Mouse (Mus musculus) kidney, postnatal 25 days (tissue): ENCODE measurements around the gene Gstm4.

Source experiments
- DNase-seq, 2 experiments: peaks; one replicate each; pipeline ENCODE4 v3.0.0; 2021; ENCODE audit warnings: mixed read lengths in 2 of 2

Gstm4 gene

DNA sequence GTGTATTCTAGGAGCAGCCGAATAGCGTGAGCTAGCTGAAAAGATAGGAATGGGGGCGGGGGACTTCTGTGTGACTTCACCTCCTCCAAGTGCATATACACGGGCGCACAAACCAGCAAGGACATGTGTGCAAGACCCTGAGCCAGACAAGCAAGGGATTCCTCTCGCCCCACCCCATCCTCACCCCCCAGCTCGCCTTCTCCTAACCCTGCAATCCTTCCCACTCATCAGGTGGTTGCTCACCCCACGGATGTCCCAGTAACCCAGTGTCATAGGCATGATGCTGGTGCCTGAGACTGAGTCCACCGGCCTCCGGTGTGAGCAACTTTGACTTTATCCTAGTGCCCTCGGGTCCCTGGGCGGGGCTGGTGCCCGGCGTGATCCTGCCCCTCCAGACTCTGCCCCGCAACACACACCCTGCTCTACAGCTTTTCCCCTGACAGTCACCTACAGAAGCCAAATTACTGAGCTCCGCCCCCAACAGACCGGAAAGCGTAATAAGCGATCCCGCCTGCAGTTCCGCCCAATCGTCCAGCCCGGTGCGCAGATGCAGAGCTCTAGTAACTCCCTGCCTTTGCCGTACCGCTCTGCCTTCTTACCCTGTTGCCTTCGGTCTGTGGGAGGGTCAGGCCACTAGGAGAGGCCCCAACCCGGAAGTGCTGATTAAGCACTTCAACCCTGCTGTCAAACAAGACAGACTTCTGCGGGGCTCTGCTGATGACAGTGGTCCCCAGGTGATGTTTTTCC, at the start of gene Gstm4:
Gene Gstm4 (minus strand): TSS at position 501 of the 747 bp plus-strand sequence.
- peak; percentile 92 to 97 for DNase-seq

DNA sequence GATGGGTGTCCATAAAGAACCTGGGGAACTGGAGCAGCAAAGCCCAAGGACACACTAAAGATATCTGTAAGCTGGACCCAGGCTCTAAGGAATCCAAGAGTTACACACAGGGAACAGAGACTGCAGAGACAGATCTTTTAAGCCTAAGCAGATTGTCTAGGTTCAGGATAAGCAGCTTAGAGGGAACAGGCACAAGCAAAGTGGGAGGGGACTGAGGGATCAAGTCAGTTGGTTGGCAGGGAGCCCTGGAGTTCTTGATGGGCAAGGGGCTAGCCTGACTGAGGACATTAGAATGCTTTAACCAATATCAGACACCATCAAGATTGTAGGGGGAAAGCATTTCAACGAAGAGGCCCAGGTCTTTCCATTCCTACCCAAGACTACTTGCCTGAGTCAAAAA, 49.5 kb upstream of the Gstm4 start:
- no peak for DNase-seq

DNA sequence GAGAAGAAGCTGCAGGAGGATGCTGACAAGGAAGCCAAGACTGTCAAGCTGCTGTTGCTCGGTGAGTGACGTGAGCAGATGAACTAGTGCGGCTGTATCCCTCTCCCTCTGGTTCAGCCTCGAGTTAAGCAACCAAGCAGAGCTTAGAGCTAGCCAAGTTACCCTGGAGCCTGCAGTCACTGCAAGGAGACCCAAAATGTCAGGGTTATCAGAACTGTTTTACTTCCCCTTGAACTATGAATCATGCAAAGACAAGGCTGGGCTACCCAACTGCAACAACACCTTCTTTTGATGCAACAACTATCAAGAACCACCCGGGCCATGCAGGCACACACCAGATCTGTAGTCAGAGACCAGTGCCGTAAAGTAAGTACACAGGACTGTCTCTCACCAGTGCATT, 48.6 kb upstream of the Gstm4 start:
- no peak for DNase-seq

DNA sequence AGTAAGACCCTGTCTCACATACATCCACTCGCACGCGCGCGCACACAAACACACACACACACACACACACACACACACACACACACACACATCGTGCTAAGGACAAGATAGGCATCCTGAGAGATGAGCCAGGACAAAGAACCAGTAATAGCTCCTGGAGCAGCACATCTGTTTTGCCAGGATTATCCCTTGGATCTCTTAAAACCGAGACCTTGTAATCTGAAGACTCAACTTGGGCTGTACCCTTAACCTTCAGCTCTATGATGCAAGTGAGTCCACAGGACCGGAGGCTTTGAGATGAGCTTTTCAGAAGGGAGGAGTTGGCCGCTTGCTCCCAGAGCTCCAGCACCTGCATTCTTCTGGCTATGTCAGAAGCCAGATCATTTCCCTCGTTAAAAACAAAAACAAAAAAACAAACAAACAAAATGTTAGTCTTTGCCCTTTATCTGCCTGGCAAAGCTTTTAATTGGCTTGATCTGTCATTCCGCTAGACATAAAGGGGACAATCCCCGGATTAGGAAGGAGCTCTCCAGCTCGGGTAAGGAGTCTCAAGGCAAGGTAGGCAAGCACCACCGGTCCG, 47.9 kb upstream of the Gstm4 start, which contains the start of gene Gnat2:
Gene Gnat2 (plus strand): TSS at position 254 of the 580 bp plus-strand sequence.
- DNase-seq = no peak

DNA sequence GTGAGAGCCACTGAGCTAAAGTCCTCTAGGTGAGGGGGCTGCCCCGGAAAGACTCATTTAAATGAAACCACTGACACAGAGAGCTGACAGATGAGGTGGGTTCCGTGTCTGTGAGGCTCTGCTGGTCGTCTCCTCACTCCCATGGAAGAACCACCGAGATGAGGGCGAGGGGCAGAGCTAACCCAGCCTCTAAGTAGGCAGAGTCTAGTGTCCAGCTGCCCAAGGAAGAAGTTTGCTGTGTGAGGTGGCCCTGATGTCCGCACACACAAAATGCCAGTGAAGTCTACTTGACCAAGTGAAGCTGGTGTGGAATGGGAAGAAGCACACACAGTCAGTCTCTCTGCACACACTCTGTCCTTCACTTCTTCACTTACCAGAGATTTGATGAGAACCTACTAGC, 47.3 kb upstream of the Gstm4 start:
- no peak for DNase-seq

DNA sequence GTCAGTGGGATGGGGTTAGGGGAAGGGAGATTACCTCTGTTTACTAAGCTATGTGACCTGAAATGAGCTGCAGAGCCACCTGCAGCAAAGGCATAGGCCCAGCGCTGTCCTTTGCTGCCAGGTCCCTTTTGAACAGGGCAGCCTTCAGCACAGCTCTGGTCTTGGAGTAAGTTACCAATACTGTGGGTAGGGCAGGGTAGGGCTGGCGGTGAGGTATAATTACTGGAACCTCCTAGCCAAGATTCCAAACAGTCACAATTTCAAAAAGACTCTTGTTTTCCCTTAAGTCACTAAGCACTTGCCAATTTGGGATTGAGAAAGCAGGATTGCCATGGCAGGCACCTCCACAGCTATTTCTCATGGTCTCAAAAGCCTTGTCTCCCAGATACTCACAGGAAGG, 45.9 kb upstream of the Gstm4 start:
- DNase-seq = no peak

DNA sequence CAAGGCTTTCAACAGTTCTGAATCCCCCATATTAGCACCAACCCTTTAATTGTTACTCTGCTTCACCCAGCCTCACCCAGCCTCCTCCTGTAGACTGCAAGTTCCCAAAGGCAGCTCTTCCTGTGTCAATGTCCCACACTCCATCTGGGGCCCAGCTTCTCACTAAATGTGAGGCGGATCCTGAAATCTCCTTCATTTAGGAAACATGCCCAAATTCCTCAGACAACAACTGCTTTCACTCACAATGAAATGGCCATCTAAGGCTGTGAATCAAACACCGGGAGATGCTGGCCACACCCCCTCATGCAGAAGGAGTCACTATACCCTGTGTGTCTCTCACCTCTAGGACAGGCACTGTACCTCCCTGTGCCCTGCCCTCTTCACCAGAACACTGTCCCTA, 45.2 kb upstream of the Gstm4 start:
- no peak for DNase-seq

DNA sequence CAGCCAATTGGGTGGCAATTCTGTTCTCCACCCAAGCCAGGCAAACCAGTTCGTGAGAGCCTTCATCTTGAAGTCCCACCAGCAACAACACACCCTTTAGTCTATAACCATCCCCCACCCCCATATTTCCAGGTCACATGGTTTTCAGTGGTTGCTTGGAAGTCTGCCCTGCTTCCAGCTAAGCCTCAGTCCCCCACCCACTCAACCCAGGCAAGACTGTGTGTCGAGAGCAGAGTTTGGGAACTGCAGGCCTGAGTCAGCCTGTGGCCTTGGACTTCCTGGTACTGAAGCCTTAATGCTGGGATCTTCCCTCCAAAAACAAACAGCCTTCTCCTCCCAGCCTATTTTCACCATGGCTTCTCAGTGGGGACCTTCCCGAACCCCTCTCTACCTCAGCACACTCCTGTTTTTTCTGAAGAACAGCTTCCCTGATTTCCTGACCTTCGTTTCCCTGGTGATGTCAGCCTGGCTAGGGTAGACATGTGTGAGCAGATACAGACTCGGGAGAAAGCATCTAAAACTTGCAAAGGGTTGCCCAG, 44.2 kb upstream of the Gstm4 start:
- DNase-seq = no peak

DNA sequence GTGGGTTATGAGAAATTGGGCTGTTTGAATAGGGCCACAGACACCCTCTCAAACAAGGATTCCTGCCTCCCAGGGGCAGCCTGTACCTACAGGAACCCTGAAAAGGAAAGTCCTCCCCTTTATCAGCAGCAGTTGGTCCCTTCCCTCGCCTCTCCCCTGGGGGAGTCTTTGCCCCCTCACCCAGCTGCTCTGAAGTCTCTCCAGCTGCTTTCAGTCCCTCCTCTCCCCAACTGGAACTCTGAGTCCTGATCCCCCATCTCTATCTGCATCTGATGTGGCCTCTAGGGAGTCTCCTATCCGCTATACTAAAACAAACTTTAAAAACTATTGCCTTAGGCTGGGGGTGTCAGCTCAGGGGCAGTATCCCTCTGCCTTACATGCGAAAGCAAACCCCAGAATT, 42.6 kb upstream of the Gstm4 start:
- peak in 1 of 2 experiments; percentile 23 for DNase-seq

DNA sequence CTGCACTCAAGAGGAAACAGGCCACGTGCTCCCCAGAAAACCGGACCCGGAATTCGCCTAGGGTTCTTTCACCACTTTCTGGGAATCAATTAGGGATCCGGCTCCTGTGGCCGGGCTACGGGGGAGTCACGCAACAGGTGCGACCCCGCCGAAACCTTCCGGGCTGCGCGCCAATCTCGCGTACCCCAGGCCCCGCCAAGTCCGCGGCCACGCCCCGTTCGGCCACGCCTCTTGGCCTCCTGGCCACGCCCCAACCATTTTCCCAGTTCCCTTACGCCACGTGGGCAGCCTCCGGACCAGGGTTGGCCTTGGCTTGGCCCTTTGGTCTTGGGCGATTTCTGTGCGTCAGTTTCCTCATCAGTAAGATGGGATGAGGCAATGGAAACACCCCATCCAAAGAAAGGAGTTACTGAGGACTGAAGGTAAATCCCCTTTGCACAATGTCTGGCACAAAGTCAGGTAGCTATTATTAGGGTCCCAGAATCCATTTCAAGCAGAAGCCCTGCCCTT, 41.8 kb upstream of the Gstm4 start, which contains the start of gene Ampd2:
Gene Ampd2 (minus strand): TSS at position 182 of the 510 bp plus-strand sequence.
- peak; percentile 91 to 93 for DNase-seq

DNA sequence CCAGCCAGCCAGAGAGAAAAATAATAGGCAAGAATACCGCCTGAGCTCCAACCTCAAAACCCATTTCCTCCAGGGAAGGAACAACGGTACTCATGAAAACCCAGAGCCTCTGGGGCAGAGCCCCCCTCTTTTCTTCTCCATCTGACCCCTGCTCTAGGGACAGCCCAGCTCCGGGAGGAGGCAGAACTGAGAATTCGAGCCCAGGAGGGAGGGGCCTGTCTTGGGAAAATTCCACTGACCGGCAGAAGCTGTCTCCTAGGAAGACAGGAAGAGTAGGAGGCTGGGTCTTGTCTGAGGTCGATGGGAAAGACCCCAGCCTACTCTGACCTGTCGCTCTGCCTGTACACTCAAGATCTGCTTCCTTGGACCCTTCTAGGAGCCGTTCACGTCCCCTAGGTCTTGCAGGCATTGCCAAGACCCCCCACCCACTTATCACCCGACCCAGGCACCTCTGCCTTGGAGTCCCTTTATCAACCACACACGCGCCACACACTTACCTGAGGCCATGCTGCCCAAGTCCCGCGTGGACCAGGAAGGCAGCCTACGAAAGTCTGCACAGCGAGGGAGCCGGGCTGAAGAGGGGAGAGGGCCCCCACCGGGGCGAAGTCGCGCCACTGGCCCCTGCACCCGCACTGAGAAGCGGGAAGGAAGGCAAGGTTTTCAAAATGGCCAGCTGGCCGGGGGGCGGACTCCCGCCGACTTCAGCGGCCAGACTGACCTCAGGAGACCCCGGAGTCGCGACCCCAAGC, 41.2 kb upstream of the Gstm4 start:
- DNase-seq = peak; percentile 88 to 93

DNA sequence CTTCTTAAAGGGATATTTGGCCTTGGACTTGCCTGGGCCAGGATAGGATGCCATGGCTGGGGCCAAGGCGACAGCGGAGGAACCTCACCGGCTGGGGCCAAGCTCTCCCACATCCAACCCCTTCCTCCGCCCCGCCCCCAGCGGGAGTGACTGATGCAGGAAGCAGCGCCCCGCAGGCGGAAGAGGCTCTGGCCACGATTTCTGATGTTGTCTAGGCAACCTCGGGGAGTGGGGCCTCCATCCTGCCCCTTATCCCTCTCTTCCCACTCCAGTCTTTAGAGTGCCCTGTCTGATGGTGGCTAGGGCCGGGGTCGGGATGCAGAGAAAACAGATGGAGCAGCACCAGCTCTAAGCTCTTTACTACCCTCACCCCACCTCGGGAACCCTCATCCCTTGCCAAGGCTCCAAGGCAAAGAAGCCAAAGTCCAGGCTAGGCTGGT, 40.6 kb upstream of the Gstm4 start:
- peak; percentile 98 for DNase-seq

DNA sequence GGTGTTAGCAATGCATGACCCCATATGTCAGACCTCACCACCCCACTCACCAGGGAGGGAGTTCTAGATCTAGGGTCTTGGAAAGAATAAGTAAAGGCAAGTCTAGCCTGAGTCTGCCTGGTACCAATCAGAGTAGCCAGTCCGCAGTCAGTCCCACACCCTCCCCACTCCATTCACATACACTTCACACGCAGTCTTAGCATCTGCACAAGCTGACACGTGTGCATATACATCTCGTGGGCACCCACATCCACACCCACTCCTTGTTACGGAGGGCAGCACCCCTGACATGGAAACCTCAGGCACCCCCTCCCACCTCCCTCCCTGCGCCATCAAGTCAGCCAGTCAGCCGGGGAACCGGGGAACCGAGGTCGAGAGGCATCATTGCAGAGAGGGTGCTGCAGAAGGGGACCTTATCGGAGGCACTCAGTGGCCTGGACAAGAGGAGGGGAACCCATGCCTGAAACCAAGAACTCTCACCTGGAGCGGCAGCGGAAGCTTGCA, 40.1 kb upstream of the Gstm4 start:
- no peak for DNase-seq

DNA sequence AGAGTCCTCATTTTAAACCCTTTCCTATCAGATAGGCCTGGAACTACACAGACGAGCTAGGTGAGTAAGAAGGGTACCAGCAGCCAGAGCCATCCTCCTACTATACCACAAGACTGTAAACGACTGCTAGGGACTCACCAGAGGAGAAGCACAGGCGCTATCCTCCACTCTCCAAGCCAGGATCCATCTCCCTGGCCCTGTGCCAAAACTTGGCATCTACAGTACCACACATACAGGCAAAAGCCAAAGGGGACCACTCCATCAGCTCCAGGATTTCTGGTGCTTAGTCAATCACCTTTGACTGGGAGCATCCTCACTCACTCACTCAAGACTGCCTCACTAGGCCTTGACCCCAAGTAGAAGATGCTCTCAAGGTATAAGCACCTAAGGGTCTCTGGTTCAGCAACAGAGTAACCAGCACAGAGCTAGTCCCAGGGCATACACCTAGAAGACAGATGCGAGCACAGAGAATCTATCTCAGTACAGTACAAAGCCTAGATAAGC, 39.3 kb upstream of the Gstm4 start:
- DNase-seq = peak; percentile 38 to 44

DNA sequence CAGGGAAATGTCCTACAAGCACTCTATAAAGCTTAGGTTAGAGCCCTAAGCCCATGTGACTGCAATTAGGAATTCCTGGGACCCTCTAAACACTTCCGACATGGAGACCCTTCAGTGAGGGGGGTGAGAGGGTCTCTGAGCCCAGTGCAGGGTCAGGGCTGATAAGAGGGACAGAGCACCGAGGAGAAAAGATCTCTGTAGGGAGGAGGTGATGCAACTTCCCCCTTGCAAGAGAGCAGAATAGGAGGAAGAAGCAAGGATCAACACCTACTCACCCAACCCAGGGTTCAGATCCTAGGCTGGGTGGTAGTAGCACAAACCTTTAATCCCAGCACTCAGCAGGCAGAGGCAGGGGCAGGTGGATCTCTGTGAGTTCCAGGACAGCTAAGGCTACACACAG, 38.5 kb upstream of the Gstm4 start:
- peak in 1 of 2 experiments; percentile 18 for DNase-seq

DNA sequence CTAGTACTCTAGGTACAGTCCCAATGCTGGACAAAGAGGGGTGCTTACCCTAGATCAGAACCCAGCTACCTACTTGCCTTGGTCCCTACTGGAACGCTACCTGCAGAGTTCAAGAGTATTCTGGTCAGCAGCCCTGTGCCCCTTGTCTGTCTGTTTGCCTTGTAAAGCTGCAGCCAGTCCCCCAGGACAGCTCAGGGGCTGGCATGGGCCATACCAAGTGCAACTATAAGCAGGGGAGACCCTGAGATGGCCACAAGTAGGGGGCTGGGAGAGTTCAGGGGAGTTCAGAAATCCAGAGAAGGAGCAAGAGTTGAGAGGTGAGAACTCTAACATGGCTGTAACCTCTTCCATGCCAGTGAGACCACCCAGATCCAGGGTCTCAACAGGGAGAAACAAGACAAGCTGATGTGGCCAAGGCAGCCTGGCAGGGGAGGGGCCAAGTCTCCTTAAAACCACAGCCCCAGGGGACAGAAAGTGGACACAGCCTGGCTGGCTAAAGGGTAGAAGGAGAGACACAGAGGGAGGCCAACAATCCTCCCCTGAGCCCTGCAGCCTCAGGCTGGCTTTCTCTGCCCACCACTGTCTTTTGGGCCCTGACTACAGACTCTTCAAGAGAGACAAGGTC, 37.7 kb upstream of the Gstm4 start:
- peak in 1 of 2 experiments; percentile 36 for DNase-seq

DNA sequence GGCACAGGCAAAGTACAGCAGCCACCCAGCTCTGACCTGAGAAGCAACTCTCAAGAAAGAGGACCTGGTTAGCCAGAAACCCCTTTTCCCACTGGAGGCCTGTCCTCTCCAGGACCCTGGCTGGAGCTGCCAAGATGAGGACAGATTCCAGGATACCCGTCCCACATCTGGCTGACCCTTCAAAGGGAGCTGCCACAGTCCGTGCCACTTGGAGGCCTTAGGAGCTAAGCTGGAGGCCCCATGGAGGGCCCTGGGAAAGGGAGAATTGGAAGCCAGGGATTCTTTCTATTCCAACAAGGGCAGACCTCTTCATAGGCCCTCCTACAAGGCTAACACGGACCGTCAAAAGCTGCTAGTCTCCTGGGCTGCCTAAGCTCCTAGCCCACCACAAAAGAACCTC, 37.0 kb upstream of the Gstm4 start:
- DNase-seq = no peak

DNA sequence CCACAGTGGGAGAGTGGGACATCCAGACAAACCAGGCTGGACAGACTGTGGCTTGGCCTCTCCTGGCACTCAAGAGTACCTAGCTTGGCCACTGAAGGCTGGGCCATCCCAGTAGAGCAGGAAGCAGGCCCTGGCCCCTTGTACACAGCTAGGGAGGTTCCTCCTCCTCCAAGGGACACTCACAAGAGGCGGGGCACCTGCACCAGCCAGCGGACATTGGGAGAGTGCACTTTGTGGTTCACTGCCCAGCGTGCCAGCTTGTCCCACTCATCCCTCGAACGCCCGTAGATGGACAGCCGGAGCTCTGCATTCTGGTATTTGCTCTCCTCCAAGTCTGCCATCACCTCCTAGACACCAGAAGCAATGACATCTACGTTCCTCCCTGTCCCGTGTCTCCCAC, 32.1 kb upstream of the Gstm4 start:
- peak; percentile 54 to 78 for DNase-seq

DNA sequence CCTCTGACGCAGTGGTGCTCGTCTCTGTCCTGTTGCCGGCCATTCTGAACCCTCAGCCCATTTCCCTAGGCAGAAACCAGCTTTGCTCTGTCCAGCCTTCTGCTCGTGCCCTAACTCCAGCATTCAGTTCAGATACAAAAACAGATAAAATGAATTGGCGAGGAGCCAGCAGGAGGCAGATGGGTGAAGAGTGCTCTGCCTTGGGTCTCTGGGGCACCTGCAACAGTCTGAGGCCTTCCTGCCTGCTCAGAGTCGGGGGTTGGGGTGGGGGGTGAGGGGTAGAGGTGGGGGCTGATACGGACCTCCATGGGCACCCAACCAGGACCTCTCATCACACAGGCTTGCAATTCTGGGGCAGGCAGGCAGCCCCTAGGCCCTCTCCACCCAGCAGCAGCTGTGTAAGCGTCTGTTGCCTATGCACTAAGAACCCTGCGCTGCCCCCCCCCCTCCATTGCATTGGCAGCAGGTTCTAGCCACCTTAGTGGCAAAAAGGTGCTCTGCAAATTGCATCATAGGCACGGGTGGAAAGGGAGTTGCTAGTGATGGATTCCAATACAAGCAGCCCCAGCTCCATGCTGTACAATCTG, 28.4 kb upstream of the Gstm4 start:
- DNase-seq = peak in 1 of 2 experiments; percentile 36

DNA sequence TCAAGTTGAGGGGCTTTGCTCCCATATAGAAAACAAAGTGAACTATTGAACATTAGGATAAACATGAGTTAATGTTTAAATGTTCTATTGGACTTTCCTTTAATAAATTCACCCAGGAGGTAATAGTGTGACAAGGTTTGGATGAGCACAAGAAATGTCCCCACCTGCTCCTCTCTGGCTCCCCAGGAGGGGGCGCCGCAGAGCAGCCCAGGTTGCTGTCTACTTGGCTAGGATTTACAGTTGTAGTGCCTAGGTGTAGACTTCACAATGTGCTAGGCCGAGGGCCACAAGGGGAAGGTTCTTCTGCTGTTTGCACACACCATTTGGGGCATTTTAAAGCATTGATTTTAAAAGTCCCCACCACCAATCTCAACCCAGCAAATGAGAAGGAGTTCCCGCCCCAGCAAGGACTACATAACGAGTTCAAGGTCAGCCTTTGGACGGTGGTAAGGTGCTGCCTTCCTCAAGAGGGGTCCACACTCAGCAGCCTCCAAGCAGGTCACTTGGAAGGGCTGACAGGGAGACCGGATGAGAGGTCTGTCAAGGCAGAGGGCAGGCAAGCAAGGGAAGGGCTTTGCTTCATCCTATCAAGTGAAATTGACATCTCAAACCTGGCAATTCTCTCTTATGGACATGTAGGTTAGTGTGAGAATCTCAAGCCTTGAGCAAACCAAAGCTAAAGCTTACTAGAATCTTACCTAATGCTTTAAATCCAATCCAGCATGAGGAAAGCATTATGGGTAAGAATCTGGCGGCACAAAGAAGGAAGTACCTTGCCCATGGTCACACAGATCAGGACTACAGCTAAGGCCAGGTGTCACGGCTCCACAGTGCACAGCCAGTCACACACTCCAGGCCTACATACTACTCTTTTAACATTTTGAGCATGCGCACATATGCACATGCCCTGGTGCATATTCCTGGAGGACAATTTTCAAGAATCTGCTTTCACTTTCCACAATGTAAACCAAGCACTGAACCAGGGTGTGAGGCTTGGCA, 25.9 kb upstream of the Gstm4 start:
- peak; percentile 79 to 86 for DNase-seq
